Mouse (Mus musculus): Measurements from ENCODE around the gene Ghrl. TPM values are rescaled to one million over a fixed set of nuclear protein-coding genes. Genes with fewer than 3 reads are reported as not detected.

Gene Ghrl
- 2.3 TPM for polyA plus RNA-seq (2017; shearing (Covaris generic))

DNA sequence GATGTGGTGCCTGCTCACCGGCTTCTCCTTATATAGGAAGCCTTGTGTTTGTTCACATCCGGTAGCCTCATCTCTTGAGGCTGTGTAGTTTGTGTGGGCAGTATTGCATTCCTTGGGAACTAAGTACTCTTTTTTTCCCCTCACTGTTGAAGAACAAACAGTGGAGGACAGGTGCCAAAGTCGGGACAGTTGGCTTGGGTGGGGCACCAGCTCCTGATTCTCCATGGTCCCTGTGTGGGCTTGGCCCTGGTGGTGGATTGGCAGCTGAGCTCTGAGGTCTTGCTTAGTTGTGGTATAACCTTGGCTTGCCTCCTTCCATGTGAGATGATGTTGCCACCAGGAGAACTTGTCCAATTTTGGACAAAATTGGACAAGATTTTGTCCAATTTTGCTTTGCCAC is at the start of gene Ghrl:
Gene Ghrl (minus strand): TSS at position 3 of the 400 bp plus-strand sequence.

DNA sequence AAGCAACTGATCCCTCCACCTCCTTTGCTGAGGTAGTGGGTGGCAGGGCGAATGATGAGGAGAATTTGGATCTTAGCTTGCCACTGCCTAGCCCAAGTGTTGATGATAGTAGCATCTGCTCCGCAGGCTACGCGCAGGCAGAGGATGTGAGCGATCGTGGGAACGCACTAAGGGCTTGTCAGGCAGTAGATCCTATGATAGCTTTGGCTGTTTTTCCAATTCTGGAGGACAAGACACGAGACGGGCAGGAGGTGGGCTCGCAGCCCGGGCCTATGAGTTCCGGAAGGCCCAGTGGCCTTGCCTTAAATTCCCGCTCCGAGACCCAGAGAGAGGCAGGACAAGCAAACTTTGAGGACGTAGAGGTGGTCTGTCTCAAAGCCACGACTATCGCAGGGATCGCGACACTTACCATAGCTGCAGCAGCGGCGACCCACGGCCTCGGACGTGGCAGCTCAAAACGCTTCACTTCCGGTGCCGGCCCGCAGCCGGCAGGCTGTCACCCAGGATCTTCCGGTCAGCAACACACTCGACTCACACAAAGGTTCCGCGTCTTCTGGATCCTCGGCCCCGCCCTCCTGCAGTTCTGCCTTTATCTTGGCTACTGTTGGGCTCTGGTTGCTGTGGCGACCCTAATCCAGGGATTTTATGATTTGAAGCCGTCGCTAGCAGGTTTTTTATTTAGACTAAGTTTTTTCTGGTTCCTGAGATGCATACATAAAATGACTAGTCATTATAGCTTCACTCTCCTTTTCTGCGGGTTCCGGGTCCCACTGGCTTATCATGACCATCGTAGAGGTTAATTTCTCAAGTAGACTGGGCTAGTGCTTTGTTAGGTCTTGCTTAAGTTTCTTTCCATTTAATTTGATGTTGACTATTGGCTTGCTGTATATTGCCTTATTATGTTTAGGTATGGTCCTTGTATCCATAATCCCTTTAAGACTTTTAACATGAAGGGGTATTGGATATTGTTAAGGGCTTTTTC is 20.8 kb upstream of the Ghrl start, which contains the start of gene Sec13:
Gene Sec13 (minus strand): TSS at position 508 of the 982 bp plus-strand sequence.

DNA sequence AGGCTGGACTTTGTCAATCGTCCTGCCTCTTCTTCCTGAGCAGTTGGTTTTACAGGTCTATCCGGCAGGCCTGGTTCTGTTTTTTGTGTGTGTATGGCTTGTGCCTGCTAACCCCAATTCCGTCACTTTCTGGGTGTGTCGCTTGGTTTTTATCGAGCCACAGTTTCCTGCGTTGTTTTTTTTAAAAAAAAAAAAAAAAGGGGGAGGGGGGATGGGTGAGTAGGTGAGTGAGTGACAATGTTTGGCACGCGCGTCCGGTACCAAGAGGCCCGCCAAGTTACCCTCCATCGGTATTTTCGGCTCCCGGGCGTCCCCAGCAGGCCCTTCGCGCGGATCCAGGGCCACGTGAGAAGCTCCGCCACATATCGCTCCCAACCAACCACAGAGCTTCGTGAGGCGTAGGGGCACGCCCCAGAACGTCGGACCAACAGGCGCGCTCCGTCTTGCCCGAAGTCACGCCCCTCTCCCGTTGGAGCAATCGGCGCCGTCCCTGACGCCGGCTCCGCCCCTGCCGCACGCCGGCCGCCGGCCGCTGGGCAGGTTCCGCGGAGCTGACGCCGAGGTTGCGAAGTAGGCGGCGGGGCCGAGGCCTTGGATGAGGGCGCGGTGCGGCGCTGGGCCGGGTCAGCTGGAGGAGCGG is 23.0 kb downstream of the Ghrl start, which contains the start of gene Tatdn2:
Gene Tatdn2 (plus strand): TSS at position 469 of the 640 bp plus-strand sequence.

Other genes with a start within 250 kb of the Ghrl start
- gene Il17rc, start 248.5 kb downstream of the Ghrl start, polyA plus RNA-seq (2017; shearing (Covaris generic)), result 0.65 TPM
- 12.5 TPM for gene Creld1, start 236.6 kb downstream of the Ghrl start, polyA plus RNA-seq (2017; shearing (Covaris generic))
- 0.25 TPM for gene Prrt3, start 217.9 kb downstream of the Ghrl start, polyA plus RNA-seq (2017; shearing (Covaris generic))
- 115 TPM for gene Emc3, start 188.2 kb downstream of the Ghrl start, polyA plus RNA-seq (2017; shearing (Covaris generic))
- 1.9 TPM for gene Fancd2, start 188.2 kb downstream of the Ghrl start, polyA plus RNA-seq (2017; shearing (Covaris generic))
- gene Fancd2os, start 119.2 kb downstream of the Ghrl start, polyA plus RNA-seq (2017; shearing (Covaris generic)), result not detected
- 290 TPM for gene Brk1, start 115.1 kb downstream of the Ghrl start, polyA plus RNA-seq (2017; shearing (Covaris generic))
- 23.3 TPM for gene Vhl, start 95.9 kb downstream of the Ghrl start, polyA plus RNA-seq (2017; shearing (Covaris generic))
- gene Irak2, start 81.4 kb downstream of the Ghrl start, polyA plus RNA-seq (2017; shearing (Covaris generic)), result 57.2 TPM
- gene Tatdn2, start 22.8 kb downstream of the Ghrl start, polyA plus RNA-seq (2017; shearing (Covaris generic)), result 0.83 TPM
- gene Sec13, start 20.9 kb upstream of the Ghrl start, polyA plus RNA-seq (2017; shearing (Covaris generic)), result 194 TPM

All from CD4-positive, CD25-positive, alpha-beta regulatory T cell, adult 9 weeks (primary cell).